Mouse (Mus musculus) large intestine, adult 2 months (tissue): ENCODE measurements at regions not wholly inside any gene's neighbourhood (a gene's known extent, or its start where the extent isn't known, plus 50 kb on each side); places are given as distances from the start of the nearest gene placed in this dataset.

Experiments used
- DNase-seq: peaks from one replicate; pipeline ENCODE4 v3.0.0-alpha.2; 2012; ENCODE audit warnings: low read depth, low spot score
- WGBS: fragments of 180-500 bp; shearing (Covaris S2); methylation state at CpG from one replicate; pipeline ENCODE4 v1.1.7; 2018; 5-methylcytosine and 5-hydroxymethylcytosine counted together

- 80% methylated on average over 4 of the region's 4 CpGs for WGBS
- no peak for DNase-seq
Measured at GRCm38 (mm10) chr16:70091291-70091690, 222.5 kb upstream of the Gbe1 start.

- DNase-seq, result no peak
- 85% methylated on average over 5 of the region's 5 CpGs for WGBS
Measured at GRCm38 (mm10) chr16:70091963-70092362, 221.8 kb upstream of the Gbe1 start.

GRCm38 (mm10) chr16:70093224-70093623 lies 220.5 kb upstream of the Gbe1 start:
- no peak for DNase-seq

DNA sequence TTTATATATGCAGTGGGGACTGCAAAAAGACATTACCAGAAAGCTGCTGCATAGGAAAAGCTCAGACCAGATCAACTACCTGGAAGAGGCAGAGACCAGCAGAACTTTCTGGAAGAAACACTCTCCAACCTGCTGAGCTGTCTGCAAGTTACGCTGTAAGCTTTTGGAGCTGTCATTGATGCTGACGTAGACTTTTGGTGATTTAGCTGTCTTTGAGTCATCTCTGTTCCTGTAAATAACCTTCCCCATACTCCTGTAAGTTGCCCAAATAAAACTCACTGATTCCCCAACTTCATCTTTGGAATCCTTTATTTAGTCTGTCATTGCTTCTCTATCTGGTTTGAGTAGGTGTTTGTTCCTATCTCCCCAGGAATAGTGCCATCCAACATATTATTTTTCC lies 218.5 kb upstream of the Gbe1 start:
- no peak for DNase-seq
- WGBS, result 75% methylated on average over 2 of the region's 2 CpGs

More at GRCm38 (mm10) chr16:70093224-70093623, 220.5 kb upstream of the Gbe1 start:
- WGBS, result 25% methylated on average over 3 of the region's 3 CpGs

DNA sequence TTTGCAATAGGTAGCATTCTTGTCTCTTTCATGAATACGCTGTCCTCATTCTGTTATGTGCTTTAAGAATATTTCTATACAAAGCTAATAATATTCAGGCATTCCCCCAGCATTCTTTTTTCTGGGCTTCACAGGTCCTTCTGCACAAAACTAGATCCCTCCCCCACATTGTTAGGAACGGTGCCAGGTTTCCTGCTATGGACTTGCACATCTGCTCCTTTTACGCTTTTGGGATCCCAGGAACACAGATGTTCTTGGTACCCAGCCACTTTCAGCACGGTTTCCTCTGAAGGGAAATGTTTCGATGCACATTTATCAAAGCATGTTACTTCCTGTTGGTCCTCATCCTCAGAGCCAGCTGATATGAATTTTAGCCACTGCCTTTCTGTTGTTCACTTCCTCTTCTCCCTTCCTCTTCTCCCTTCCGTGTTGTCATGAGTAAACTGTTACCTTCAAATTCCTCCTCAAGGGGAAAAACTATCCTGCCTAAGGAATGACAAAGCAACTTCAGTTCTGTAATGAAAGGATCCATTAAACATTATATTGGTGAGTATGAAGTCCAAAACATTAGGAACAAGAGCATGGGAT lies 209.9 kb upstream of the Gbe1 start:
- WGBS, result 49% methylated on average over 6 of the region's 6 CpGs
- DNase-seq, result no peak

- DNase-seq, result no peak
- WGBS, result 68% methylated on average over 3 of the region's 3 CpGs
Measured at GRCm38 (mm10) chr16:70141466-70141865, 172.3 kb upstream of the Gbe1 start.

GRCm38 (mm10) chr16:70147673-70148359 lies 165.9 kb upstream of the Gbe1 start:
- WGBS, result 73% methylated on average over 10 of the region's 10 CpGs
- DNase-seq, result no peak

- WGBS, result 85% methylated on average over 7 of the region's 7 CpGs
- DNase-seq, result no peak
Measured at GRCm38 (mm10) chr16:70154587-70154986, 159.2 kb upstream of the Gbe1 start.

GRCm38 (mm10) chr16:70160539-70160938 lies 153.2 kb upstream of the Gbe1 start:
- DNase-seq, result no peak

- WGBS, result 24% methylated on average over 7 of the region's 7 CpGs
- DNase-seq, result no peak
Measured at GRCm38 (mm10) chr16:70175140-70175539, 138.6 kb upstream of the Gbe1 start.

DNA sequence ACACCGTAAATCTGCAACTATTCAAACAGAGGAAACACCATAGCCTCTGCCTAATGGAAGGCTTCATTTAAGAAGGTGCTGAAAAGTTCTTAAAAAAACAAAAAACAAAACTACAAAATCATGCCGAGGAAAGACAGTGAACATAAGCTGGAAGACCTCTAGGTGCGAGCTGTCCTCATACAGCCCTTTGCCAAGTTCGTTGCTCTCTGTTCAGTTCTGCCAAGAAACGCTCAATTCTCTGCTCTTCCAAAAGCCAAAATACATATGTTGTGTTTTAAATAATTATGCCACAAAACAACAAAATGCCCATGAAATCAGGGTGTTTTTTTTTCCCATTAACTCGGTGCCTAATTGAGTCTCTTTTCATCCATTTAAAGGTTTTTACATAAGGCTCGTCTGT lies 134.8 kb upstream of the Gbe1 start:
- WGBS, result 59% methylated on average over 7 of the region's 7 CpGs
- DNase-seq, result no peak

DNA sequence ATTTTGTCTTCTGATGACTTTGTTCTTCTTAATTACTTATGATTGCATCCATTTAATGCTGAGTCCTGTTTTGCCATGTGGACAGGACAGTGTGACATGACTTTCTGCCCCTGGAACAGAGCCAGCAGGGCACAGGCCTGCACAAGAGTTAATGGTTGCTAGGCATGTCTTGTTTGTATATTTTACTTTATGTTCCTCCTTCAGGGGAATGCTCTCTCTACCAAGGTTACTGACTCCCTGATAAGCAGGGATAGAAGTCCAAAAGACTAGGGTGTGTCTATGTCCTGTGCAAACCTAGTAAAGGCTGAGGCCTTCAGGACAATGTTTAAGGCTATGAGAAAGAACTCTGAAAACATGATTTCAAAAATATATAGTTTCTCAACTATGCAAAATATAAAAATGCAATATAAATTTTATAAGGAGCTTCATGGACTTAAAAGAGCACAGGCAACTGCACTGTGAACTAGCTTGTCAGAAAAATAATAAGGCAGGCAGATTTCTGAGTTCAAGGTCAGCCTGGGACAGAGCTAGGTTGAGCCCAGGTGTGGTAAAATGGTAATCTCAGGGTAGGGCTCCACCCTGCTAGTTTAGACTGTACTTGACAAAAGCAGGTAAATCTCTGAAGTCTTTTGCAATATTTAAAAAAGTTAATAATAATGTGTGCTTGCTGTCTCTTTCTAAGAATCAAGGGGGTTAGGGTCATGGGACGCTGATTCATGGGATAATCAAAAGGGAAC lies 99.7 kb upstream of the Gbe1 start:
- peak; percentile 62 for DNase-seq
- WGBS, result 49% methylated on average over 1 of the region's 1 CpGs

- 15% methylated on average over 4 of the region's 4 CpGs for WGBS
- no peak for DNase-seq
Measured at GRCm38 (mm10) chr16:70214800-70215199, 98.9 kb upstream of the Gbe1 start.

DNA sequence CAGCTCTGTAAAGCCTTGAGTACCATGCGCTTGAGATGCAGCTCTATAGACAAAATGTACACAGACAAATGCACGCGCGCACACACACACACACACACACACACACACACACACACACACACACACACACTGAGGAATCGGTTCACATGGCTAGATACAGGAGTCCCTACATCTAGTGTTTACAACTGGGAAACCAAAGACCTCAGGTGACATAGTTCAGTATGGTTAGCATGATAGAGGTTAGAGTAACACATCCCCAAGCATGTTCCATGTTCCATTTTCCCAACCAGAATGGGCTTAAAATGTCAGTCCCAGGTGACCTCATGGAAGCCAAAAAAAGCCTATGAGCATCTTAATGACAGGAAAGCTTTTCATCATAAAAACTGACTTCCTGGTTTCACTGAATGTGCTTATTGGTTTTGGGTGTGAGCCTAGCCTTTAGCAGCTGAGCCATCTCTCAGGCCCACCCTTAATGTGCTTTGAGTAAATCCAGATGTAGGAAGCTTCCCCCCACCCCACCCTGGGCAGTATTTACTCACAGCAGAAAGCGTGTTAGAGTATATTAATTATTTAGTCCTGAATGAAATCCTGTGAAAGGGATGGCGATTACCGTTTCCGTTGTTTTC lies 86.0 kb upstream of the Gbe1 start:
- 75% methylated on average over 9 of the region's 9 CpGs for WGBS
- no peak for DNase-seq

DNA sequence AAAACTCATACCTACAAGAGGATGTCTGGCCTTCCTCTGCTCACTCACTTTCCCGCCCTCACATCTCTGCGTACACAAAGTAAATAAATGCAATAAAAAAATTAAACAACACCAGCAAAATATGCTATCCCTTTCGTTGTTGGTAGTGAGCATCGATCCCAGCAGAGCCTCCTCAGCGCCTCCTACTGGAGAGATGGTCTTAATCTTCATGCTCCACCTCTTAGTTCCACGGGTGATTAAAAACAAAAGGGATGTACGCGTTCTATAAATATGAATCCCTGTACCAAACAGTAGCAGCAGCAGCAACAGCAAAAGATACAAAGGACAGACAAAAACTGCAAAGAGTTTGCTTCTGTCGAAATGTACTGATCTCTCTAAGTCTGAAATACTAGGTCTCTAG lies 81.0 kb upstream of the Gbe1 start:
- 83% methylated on average over 9 of the region's 9 CpGs for WGBS
- no peak for DNase-seq

GRCm38 (mm10) chr16:70235189-70235588 lies 78.6 kb upstream of the Gbe1 start:
- WGBS, result 90% methylated on average over 4 of the region's 4 CpGs
- no peak for DNase-seq

GRCm38 (mm10) chr16:70239432-70239941 lies 74.3 kb upstream of the Gbe1 start:
- DNase-seq, result no peak
- 26% methylated on average over 7 of the region's 7 CpGs for WGBS

- WGBS, result 86% methylated on average over 4 of the region's 4 CpGs
- DNase-seq, result no peak
Measured at GRCm38 (mm10) chr16:70244205-70244756, 69.5 kb upstream of the Gbe1 start.

DNA sequence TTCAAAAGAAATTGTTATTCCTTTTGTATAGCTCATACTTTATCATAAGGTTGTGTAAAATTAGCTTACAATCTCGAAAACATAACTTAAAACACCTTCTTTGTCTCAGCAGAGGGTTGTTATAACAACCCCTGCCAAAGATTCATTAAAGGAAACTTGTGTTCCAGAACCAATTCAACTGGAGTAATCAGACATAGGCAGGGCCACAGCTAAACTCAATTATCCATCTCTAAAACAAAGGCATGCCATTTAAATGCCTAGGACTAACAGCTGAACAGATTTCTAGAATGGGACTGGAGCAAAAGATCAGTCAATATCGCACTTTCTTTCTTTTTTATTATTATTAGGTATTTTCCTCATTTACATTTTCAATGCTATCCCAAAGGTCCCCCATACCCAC lies 68.8 kb upstream of the Gbe1 start:
- 73% methylated on average over 2 of the region's 2 CpGs for WGBS
- no peak for DNase-seq

DNA sequence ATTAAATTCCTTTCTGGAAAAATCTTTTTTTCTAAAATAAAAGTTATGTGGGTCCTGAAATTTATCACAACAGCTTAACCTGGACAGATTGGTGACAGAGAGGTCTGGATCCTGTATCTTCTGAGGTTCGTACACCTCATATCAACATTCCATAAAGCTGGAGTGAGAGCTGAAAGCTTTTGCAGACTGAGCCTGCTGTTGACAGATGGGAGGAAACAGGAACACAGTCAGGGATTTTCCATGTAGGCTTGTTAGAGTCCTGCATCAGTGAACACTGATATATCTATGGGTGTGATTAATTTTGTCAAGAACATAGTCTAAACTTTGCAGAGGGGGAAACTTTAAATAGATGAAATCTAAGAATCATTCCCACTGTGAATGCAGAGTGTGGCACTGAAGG lies 54.4 kb upstream of the Gbe1 start:
- no peak for DNase-seq
- WGBS, result 60% methylated on average over 1 of the region's 1 CpGs
